Mouse (Mus musculus): ENCODE data around the gene Gtf2a1. TPM values are rescaled to one million over a fixed set of nuclear protein-coding genes. Genes with fewer than 3 reads are reported as not detected.
"Not testable (repeated sequence)": the region's sequence is repeated elsewhere in the genome, so short reads cannot be mapped to it uniquely, and the experiment has no call there.

The Gtf2a1 gene
- polyA plus RNA-seq, 1 experiment from 2014 or later, result 25.0 TPM

DNA sequence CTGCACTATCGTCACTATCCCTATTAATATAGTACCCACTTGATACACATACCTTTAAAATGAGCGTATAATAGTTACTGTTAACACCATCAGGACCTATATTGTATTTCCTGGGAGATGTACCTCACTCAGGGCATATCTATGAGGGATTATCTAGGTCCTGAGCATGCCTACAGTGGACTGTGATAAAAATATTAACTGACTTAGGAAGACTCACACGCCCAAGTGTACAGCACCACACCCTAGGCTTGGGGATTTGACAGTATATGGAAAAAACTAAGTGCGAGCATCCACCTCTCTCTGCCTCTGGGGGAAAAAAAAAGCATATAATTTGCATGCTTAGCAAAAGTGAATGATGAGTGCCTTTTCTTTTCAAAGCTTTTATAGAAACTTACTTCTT is 23.1 kb downstream of the Gtf2a1 start:
- Histone ChIP-seq H3K36me3 (ENCODE audit: insufficient read depth, low read length) (peaks cover 20% of the 10 kb centered on the region), H3K4me2 (replicated peaks; ENCODE audit: low read depth, low read length) (no peak overlapping the region), H3K27ac (ENCODE audit: low read length) (no peak overlapping the region), H3K4me1 (ENCODE audit: insufficient read depth, low read depth, low read length) (no peaks in the 10 kb centered on the region), H3K27me3 (replicated peaks; ENCODE audit: insufficient read depth, low read length) (no peaks in the 10 kb centered on the region), H3K4me3 (ENCODE audit: low read depth, low read length) (no peak overlapping the region), H3K9ac (replicated peaks; ENCODE audit: low read depth) (no peak overlapping the region), H3K9me3 (ENCODE audit: low read length) (no peaks in the 10 kb centered on the region)
- WGBS, result 94% methylated on average over 4 of the region's 4 CpGs
- ATAC-seq, result no peak
- DNase-seq (ENCODE audit: low spot score), result no peak
- TF ChIP-seq CTCF (IDR thresholded peaks at IDR 0.05) (no peak), EP300 (IDR thresholded peaks at IDR 0.05) (no peak)

DNA sequence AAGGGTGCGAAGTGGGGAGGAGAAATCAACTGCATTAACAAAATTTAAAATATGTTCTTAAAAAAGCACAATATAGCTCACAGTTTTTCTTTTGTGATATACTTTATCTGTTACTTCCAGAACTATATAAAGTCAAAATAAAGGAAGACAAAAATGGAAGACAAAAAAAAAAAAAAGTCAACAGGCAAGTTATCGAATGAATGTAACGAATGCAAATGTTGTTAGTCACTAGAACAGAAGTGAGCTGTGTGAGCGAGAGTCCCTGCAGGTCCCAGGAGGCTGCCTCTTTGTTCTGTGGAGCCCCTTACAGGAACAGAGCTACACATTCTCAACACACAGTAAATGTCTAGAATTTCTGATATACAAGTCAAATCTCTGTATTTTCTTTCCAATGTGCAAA is 32.1 kb downstream of the Gtf2a1 start:
- not testable (repeated sequence) for H3K9ac ChIP-seq (replicated peaks; ENCODE audit: low read depth); H3K36me3 ChIP-seq (ENCODE audit: insufficient read depth, low read length); DNase-seq (ENCODE audit: low spot score); H3K4me2 ChIP-seq (replicated peaks; ENCODE audit: low read depth, low read length); H3K27me3 ChIP-seq (replicated peaks; ENCODE audit: insufficient read depth, low read length); ATAC-seq; H3K9me3 ChIP-seq (ENCODE audit: low read length); H3K27ac ChIP-seq (ENCODE audit: low read length); H3K4me1 ChIP-seq (ENCODE audit: insufficient read depth, low read depth, low read length); H3K4me3 ChIP-seq (ENCODE audit: low read depth, low read length)
- WGBS, result 86% methylated on average over 4 of the region's 4 CpGs

DNA sequence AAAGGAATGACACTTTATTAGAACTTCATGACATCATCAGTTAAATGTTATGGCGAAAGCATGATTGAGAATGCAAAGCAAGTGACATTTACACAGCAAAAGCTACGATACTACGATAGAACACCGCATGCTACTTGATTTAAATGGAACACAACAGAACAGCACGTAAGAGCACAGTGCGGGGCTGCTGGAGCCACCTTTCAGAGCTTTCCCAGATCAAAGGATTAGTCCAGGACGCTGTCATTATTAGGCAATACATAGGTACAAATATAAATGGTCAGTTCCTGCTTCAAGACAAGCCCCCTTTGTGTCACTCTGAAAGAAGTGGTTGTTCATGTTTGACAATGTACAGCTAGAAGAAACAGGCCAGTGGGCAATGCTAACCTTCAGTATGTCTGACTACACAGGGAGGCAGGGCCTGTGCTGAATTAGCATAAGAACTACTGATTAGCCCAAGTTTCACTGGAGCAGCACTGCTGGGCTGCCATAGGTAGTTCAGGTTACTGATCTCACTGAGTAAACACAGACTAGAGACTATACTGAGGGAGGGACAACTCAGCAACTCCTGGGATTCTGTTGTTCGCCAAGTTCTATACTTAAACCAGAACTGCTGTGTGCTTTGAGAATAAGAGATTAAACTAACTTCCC is 32.8 kb downstream of the Gtf2a1 start:
- H3K9me3 ChIP-seq (ENCODE audit: low read length); H3K9ac ChIP-seq (replicated peaks; ENCODE audit: low read depth); H3K27me3 ChIP-seq (replicated peaks; ENCODE audit: insufficient read depth, low read length); H3K4me1 ChIP-seq (ENCODE audit: insufficient read depth, low read depth, low read length); H3K4me3 ChIP-seq (ENCODE audit: low read depth, low read length); H3K4me2 ChIP-seq (replicated peaks; ENCODE audit: low read depth, low read length); H3K36me3 ChIP-seq (ENCODE audit: insufficient read depth, low read length); H3K27ac ChIP-seq (ENCODE audit: low read length); DNase-seq (ENCODE audit: low spot score): not testable (repeated sequence)
- peak; percentile 93 for ATAC-seq
- WGBS, result 77% methylated on average over 8 of the region's 8 CpGs

DNA sequence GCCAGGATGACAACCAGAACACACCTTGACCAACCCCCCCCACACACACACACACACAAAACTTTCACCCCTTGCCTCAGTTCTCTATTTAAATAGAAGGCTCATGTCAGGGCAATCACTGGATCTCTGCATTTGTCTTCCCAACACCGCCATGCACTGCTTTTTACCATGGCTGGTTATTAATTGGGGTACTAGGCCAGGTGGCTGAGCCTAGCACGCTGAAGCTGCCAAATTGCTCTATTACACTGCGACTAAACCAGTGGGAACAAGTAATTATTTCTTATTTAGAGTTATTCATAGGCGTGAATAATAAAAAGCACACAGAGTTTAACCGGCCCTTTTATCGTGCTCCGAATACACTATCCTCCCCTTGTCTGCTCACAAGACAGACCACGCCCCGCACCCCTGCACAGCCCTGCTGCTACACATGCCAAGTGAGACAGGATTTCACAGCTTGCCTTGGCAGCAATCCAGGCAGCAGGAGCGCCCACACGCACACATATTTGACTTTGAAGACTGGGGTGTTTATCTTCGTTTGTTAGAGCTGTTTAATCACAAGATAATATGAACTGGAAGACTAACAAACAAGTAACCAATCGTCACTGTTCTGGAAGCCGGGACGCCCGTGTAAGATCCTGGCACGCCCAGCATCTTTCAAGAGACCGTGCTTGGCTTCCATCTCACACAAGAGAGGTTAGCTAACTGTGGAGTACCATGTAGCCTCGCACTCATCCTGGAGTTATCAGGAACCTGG is 38.3 kb downstream of the Gtf2a1 start:
- no peak overlapping the region for H3K27ac ChIP-seq (ENCODE audit: low read length)
- H3K4me3 ChIP-seq (ENCODE audit: low read depth, low read length), result no peak overlapping the region
- no peaks in the 10 kb centered on the region for H3K4me1 ChIP-seq (ENCODE audit: insufficient read depth, low read depth, low read length)
- no peaks in the 10 kb centered on the region for H3K9me3 ChIP-seq (ENCODE audit: low read length)
- WGBS, result 19% methylated on average over 19 of the region's 19 CpGs
- TF ChIP-seq EP300 (IDR thresholded peaks at IDR 0.05), result no peak
- TF ChIP-seq CTCF (IDR thresholded peaks at IDR 0.05), result no peak
- peak overlapping the region; percentile 40; the same call in 1 of the 2 replicates for H3K4me2 ChIP-seq (replicated peaks; ENCODE audit: low read depth, low read length)
- DNase-seq (ENCODE audit: low spot score) (peak; percentile 70), ATAC-seq (peak; percentile 86)
- H3K36me3 ChIP-seq (ENCODE audit: insufficient read depth, low read length), result no peaks in the 10 kb centered on the region
- H3K27me3 ChIP-seq (replicated peaks; ENCODE audit: insufficient read depth, low read length), result no peaks in the 10 kb centered on the region
- H3K9ac ChIP-seq (replicated peaks; ENCODE audit: low read depth), result no peak overlapping the region

DNA sequence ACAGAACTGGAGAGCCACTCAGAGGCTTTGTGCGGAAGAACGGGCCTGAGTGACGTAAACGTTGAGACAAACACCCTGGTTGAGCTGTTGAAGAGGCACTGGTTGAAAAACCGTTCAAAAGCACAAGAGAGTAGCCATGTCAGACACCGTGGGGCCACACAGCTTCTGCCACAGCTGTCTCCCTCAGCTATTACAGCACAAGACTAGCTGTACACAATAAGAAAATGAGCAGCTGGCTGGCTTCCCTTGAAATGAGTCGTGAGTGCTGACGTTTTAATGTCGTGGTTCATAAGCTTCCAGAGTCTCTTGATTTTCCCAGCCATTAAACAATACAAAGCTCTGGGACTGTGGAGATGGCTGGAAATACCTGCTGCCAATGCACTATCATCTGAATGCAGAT is 40.8 kb downstream of the Gtf2a1 start:
- Histone ChIP-seq H3K36me3 (ENCODE audit: insufficient read depth, low read length) (no peaks in the 10 kb centered on the region), H3K9ac (replicated peaks; ENCODE audit: low read depth) (no peak overlapping the region), H3K27ac (ENCODE audit: low read length) (no peak overlapping the region), H3K4me3 (ENCODE audit: low read depth, low read length) (no peak overlapping the region), H3K9me3 (ENCODE audit: low read length) (no peaks in the 10 kb centered on the region), H3K4me2 (replicated peaks; ENCODE audit: low read depth, low read length) (no peak overlapping the region), H3K27me3 (replicated peaks; ENCODE audit: insufficient read depth, low read length) (no peaks in the 10 kb centered on the region), H3K4me1 (ENCODE audit: insufficient read depth, low read depth, low read length) (no peaks in the 10 kb centered on the region)
- peak; percentile 42 for DNase-seq (ENCODE audit: low spot score)
- WGBS, result 45% methylated on average over 9 of the region's 9 CpGs
- peak; percentile 57; the same call in 1 of the 2 replicates for ATAC-seq
- TF ChIP-seq EP300 (IDR thresholded peaks at IDR 0.05) (no peak), CTCF (IDR thresholded peaks at IDR 0.05) (no peak)

DNA sequence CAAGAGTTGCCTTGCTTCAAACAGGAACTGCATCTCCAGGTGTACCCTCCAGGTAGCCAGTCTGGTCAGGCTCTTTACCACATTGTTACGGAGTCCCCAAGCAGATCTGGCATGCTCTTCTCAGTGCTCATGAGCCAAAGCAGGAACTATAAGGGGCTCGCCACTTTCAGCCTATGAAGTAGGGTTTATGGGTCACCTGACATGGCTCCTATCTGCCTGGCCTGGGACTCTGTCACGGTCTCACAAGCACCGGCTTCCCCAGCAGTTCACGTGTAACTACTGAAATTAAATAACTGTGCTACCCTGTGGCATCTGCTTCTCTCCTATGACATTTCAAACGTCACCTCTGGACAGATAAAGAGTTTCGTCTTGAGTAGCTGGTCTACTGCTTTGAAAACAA is 50.1 kb downstream of the Gtf2a1 start:
- TF ChIP-seq EP300 (IDR thresholded peaks at IDR 0.05) (no peak), CTCF (IDR thresholded peaks at IDR 0.05) (no peak)
- Histone ChIP-seq H3K4me1 (ENCODE audit: insufficient read depth, low read depth, low read length) (no peaks in the 10 kb centered on the region), H3K9ac (replicated peaks; ENCODE audit: low read depth) (no peak overlapping the region), H3K36me3 (ENCODE audit: insufficient read depth, low read length) (no peaks in the 10 kb centered on the region), H3K9me3 (ENCODE audit: low read length) (no peaks in the 10 kb centered on the region), H3K27me3 (replicated peaks; ENCODE audit: insufficient read depth, low read length) (no peaks in the 10 kb centered on the region), H3K4me3 (ENCODE audit: low read depth, low read length) (no peak overlapping the region), H3K27ac (ENCODE audit: low read length) (no peak overlapping the region), H3K4me2 (replicated peaks; ENCODE audit: low read depth, low read length) (no peak overlapping the region)
- DNase-seq (ENCODE audit: low spot score), result no peak
- whole genome bisulfite sequencing, result 83% methylated on average over 7 of the region's 7 CpGs
- ATAC-seq, result no peak
